Mouse (Mus musculus): ENCODE data around the gene Erc2. TPM values are rescaled to one million over a fixed set of nuclear protein-coding genes. Genes with fewer than 3 reads are reported as not detected.

Gene Erc2
- total and polyA plus RNA-seq, 2 experiments from 2014 or later, result 94.0 to 119 TPM

- ATAC-seq (ENCODE audit: low FRiP score) (no peak), DNase-seq (ENCODE audit: low spot score) (peak; percentile 37)
- H3K36me3 ChIP-seq (ENCODE audit: insufficient read depth, low read length), result 0 out of 2 replicates have a peak, but pooled peaks cover 2% of the 10 kb centered on the region
- no peak overlapping the region for H3K4me3 ChIP-seq (ENCODE audit: low read depth, low read length)
- peaks cover 10% of the 10 kb centered on the region; the same call in 1 of the 2 replicates for H3K4me1 ChIP-seq (ENCODE audit: insufficient read depth, low read length)
- TF ChIP-seq CTCF (IDR thresholded peaks at IDR 0.05), result no peak
- peaks cover 9% of the 10 kb centered on the region; the same call in 1 of the 2 replicates for H3K27me3 ChIP-seq (ENCODE audit: insufficient read depth, low read length)
- no peaks in the 10 kb centered on the region for H3K9me3 ChIP-seq (ENCODE audit: low read length)
- no peak overlapping the region for H3K4me2 ChIP-seq (ENCODE audit: low read depth, low read length, poor library complexity, severe bottlenecking)
- no peak overlapping the region for H3K9ac ChIP-seq (replicated peaks; ENCODE audit: low read length, poor library complexity, severe bottlenecking)
- no peak overlapping the region for H3K27ac ChIP-seq (ENCODE audit: low read depth, low read length)
- 12% methylated on average over 10 of the region's 10 CpGs for WGBS
Observed at GRCm38 (mm10) chr14:28375642-28376091, 753.4 kb downstream of the Erc2 start.

GRCm38 (mm10) chr14:28376208-28376805, 754.1 kb downstream of the Erc2 start:
- H3K4me3 ChIP-seq (ENCODE audit: low read depth, low read length), result no peak overlapping the region
- H3K4me1 ChIP-seq (ENCODE audit: insufficient read depth, low read length), result peaks cover 10% of the 10 kb centered on the region; the same call in 1 of the 2 replicates
- no peak overlapping the region for H3K9ac ChIP-seq (replicated peaks; ENCODE audit: low read length, poor library complexity, severe bottlenecking)
- H3K27me3 ChIP-seq (ENCODE audit: insufficient read depth, low read length), result peaks cover 9% of the 10 kb centered on the region; the same call in 1 of the 2 replicates
- no peak for TF ChIP-seq CTCF (IDR thresholded peaks at IDR 0.05)
- WGBS, result 26% methylated on average over 9 of the region's 9 CpGs
- ATAC-seq (ENCODE audit: low FRiP score) (no peak), DNase-seq (ENCODE audit: low spot score) (no peak)
- no peaks in the 10 kb centered on the region for H3K9me3 ChIP-seq (ENCODE audit: low read length)
- no peak overlapping the region for H3K27ac ChIP-seq (ENCODE audit: low read depth, low read length)
- H3K36me3 ChIP-seq (ENCODE audit: insufficient read depth, low read length), result 0 out of 2 replicates have a peak, but pooled peaks cover 2% of the 10 kb centered on the region
- H3K4me2 ChIP-seq (ENCODE audit: low read depth, low read length, poor library complexity, severe bottlenecking), result no peak overlapping the region

DNA sequence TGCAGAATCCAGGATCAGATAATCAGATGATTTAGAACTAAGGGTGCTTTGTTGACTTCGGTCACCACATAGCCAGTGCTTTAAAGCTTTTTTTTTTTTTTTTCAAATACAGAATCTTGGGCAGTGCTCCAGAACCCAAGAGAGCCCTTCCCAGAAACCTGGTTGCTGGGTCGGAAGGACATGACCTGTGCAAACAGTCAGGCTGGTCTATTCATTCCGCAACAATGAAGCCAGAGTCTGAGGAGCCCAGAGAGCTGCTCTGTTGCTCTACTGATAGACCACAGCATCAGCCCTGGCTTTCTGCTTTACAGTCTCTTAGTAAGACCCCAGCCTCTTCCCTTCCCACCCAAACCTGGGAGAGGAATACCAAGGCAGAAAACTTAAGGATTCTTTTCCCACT, 755.3 kb downstream of the Erc2 start:
- Histone ChIP-seq H3K4me2 (ENCODE audit: low read depth, low read length, poor library complexity, severe bottlenecking) (no peak overlapping the region), H3K4me3 (ENCODE audit: low read depth, low read length) (no peak overlapping the region), H3K27ac (ENCODE audit: low read depth, low read length) (no peak overlapping the region), H3K36me3 (ENCODE audit: insufficient read depth, low read length) (0 out of 2 replicates have a peak, but pooled peaks cover 2% of the 10 kb centered on the region), H3K27me3 (ENCODE audit: insufficient read depth, low read length) (peaks cover 7% of the 10 kb centered on the region; the same call in 1 of the 2 replicates), H3K9ac (replicated peaks; ENCODE audit: low read length, poor library complexity, severe bottlenecking) (no peak overlapping the region), H3K4me1 (ENCODE audit: insufficient read depth, low read length) (peaks cover 10% of the 10 kb centered on the region; the same call in 1 of the 2 replicates), H3K9me3 (ENCODE audit: low read length) (no peaks in the 10 kb centered on the region)
- ATAC-seq (ENCODE audit: low FRiP score), result no peak
- TF ChIP-seq CTCF (IDR thresholded peaks at IDR 0.05), result no peak
- WGBS, result 60% methylated on average over 3 of the region's 3 CpGs
- no peak for DNase-seq (ENCODE audit: low spot score)

DNA sequence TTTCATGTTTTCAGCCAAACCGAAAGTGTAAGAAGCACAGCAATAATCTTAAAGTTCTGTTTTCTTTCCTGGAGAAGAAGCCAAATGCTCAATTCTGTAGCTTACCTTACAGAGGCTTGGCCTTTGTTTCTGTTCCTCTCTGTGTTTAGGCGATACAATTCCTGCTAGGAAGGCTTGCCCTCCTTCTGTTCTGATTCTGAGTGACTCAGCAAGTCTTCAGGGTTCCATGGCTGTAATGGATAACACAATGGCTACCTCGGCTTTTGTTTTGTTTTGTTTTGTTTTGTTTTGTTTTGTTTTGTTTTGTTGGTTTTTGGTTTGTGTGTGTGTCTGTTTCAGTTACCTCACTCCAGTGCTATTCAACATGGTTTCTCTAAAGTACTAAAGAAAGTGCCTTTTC, 757.9 kb downstream of the Erc2 start:
- Histone ChIP-seq H3K9ac (replicated peaks; ENCODE audit: low read length, poor library complexity, severe bottlenecking) (no peak overlapping the region), H3K36me3 (ENCODE audit: insufficient read depth, low read length) (0 out of 2 replicates have a peak, but pooled peaks cover 2% of the 10 kb centered on the region), H3K4me3 (ENCODE audit: low read depth, low read length) (no peak overlapping the region), H3K4me1 (ENCODE audit: insufficient read depth, low read length) (peaks cover 10% of the 10 kb centered on the region; the same call in 1 of the 2 replicates), H3K4me2 (ENCODE audit: low read depth, low read length, poor library complexity, severe bottlenecking) (no peak overlapping the region), H3K27ac (ENCODE audit: low read depth, low read length) (no peak overlapping the region), H3K27me3 (ENCODE audit: insufficient read depth, low read length) (peaks cover 9% of the 10 kb centered on the region; the same call in 1 of the 2 replicates), H3K9me3 (ENCODE audit: low read length) (no peaks in the 10 kb centered on the region)
- no peak for ATAC-seq (ENCODE audit: low FRiP score)
- no peak for DNase-seq (ENCODE audit: low spot score)
- TF ChIP-seq CTCF (IDR thresholded peaks at IDR 0.05), result no peak
- 64% methylated on average over 3 of the region's 3 CpGs for WGBS

- no peak for TF ChIP-seq CTCF (IDR thresholded peaks at IDR 0.05)
- DNase-seq (ENCODE audit: low spot score), result no peak
- peaks cover 11% of the 10 kb centered on the region; the same call in 1 of the 2 replicates for H3K27me3 ChIP-seq (ENCODE audit: insufficient read depth, low read length)
- no peak overlapping the region for H3K27ac ChIP-seq (ENCODE audit: low read depth, low read length)
- no peak overlapping the region for H3K9ac ChIP-seq (replicated peaks; ENCODE audit: low read length, poor library complexity, severe bottlenecking)
- no peak for ATAC-seq (ENCODE audit: low FRiP score)
- H3K36me3 ChIP-seq (ENCODE audit: insufficient read depth, low read length), result 0 out of 2 replicates have a peak, but pooled peaks cover 2% of the 10 kb centered on the region
- H3K4me3 ChIP-seq (ENCODE audit: low read depth, low read length), result no peak overlapping the region
- 0 out of 2 replicates have a peak, but pooled peaks cover 3% of the 10 kb centered on the region for H3K4me1 ChIP-seq (ENCODE audit: insufficient read depth, low read length)
- no peaks in the 10 kb centered on the region for H3K9me3 ChIP-seq (ENCODE audit: low read length)
- H3K4me2 ChIP-seq (ENCODE audit: low read depth, low read length, poor library complexity, severe bottlenecking), result no peak overlapping the region
- 60% methylated on average over 14 of the region's 14 CpGs for WGBS
Observed at GRCm38 (mm10) chr14:28381801-28382550, 759.7 kb downstream of the Erc2 start.

All from midbrain, postnatal 0 days (tissue).